Mouse (Mus musculus): ENCODE measurements around the gene Sh3bp5l. TPM values are rescaled to one million over a fixed set of nuclear protein-coding genes. Genes with fewer than 3 reads are reported as not detected.
A peak's percentile ranks its signal among the peaks of the same experiment; 100 is the strongest.

The Sh3bp5l gene
- polyA plus RNA-seq, 1 experiment from 2014 or later: 13.2 TPM

- H3K27ac ChIP-seq (ENCODE audit: low read depth, low read length): peak within 1 kb of the TSS; percentile 79
- H3K4me1 ChIP-seq (replicated peaks; ENCODE audit: control insufficient read depth, insufficient read depth, low read length): peaks cover 14% of the 10 kb centered on the region
- peak within 1 kb of the TSS; percentile 41 for H3K4me3 ChIP-seq (ENCODE audit: low read depth, low read length)
- H3K36me3 ChIP-seq (ENCODE audit: control insufficient read depth, insufficient read depth): peaks cover 10% of the 10 kb centered on the region; the same call in 1 of the 2 replicates
- TF ChIP-seq CTCF (IDR thresholded peaks at IDR 0.05; ENCODE audit: low read depth): no peak
- under 1% methylated on average over 34 of the region's 34 CpGs for WGBS
- H3K27me3 ChIP-seq (replicated peaks; ENCODE audit: control insufficient read depth, insufficient read depth, low read length): no peaks in the 10 kb centered on the region
- H3K4me2 ChIP-seq (replicated peaks; ENCODE audit: low read depth): peak within 1 kb of the TSS; percentile 82
- ATAC-seq: peak; percentile 46
- H3K9ac ChIP-seq (ENCODE audit: low read depth, low read length): peak within 1 kb of the TSS; percentile 46
- H3K9me3 ChIP-seq (ENCODE audit: control insufficient read depth): no peaks in the 10 kb centered on the region
Observed at GRCm38 (mm10) chr11:58306860-58307308, 23.6 kb upstream of the Sh3bp5l start, which contains the start of gene Zfp692. TSS of gene Zfp692 (plus strand) at chr11:58307069.

DNA sequence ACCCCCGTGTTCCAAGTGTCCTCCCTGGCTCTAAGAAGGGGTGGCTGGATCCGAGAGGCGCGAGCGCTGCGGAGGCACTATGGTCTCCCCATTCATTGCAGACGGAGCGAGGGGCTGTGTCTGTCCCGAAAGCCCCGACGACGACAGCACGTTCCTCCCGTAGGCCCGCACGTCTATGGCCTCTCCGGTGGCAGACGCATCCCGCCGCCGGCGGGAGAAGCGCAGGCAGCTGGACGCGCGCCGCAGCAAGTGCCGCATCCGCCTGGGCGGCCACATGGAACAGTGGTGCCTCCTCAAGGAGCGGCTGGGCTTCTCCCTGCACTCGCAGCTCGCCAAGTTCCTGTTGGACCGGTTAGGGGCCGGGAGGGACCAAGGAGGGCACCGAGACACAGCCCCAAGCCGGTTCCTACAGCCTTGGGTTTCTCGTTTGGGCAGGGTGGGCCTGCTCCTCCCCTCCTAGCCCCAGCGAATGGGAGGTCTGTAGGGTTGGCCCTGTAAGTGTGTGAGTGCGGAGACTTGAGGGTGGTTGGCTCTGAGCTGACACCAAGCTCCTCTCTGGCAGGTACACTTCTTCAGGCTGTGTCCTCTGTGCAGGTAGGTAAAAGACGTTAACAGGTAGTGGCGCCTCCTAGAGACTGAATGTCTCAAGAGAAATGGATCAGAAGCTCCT lies 23.0 kb upstream of the Sh3bp5l start:
- peak overlapping the region; percentile 46 for H3K9ac ChIP-seq (ENCODE audit: low read depth, low read length)
- TF ChIP-seq CTCF (IDR thresholded peaks at IDR 0.05; ENCODE audit: low read depth): peak; percentile 59
- H3K4me2 ChIP-seq (replicated peaks; ENCODE audit: low read depth): peak overlapping the region; percentile 82
- H3K4me1 ChIP-seq (replicated peaks; ENCODE audit: control insufficient read depth, insufficient read depth, low read length): peaks cover 14% of the 10 kb centered on the region
- H3K27ac ChIP-seq (ENCODE audit: low read depth, low read length): peak overlapping the region; percentile 79
- peak overlapping the region; percentile 41 for H3K4me3 ChIP-seq (ENCODE audit: low read depth, low read length)
- no peaks in the 10 kb centered on the region for H3K9me3 ChIP-seq (ENCODE audit: control insufficient read depth)
- no peaks in the 10 kb centered on the region for H3K27me3 ChIP-seq (replicated peaks; ENCODE audit: control insufficient read depth, insufficient read depth, low read length)
- peak; percentile 79 for ATAC-seq
- under 1% methylated on average over 42 of the region's 42 CpGs for WGBS
- H3K36me3 ChIP-seq (ENCODE audit: control insufficient read depth, insufficient read depth): peaks cover 10% of the 10 kb centered on the region; the same call in 1 of the 2 replicates

DNA sequence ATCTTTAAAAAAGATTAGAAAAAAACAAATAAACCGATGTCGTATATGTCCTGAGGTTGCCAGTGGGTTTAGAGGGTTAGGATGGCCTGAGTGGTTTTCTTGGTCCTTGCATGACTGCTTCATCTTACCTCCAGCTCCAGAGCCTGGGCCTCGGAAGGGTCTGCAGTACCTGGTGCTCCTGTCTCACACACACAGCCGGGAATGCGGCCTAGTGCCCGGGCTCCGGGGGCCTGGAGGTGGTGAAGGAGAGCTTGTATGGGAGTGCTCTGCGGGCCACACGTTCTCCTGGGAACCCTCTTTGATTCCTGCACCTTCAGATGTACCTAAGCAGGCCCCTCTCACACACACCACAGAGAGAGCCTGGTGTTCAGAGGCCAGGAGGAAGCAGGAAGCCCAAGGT lies 21.9 kb upstream of the Sh3bp5l start:
- no peak for ATAC-seq
- no peak overlapping the region for H3K27ac ChIP-seq (ENCODE audit: low read depth, low read length)
- WGBS: 90% methylated on average over 9 of the region's 9 CpGs
- no peak overlapping the region for H3K4me2 ChIP-seq (replicated peaks; ENCODE audit: low read depth)
- H3K27me3 ChIP-seq (replicated peaks; ENCODE audit: control insufficient read depth, insufficient read depth, low read length): no peaks in the 10 kb centered on the region
- no peak overlapping the region for H3K4me3 ChIP-seq (ENCODE audit: low read depth, low read length)
- H3K36me3 ChIP-seq (ENCODE audit: control insufficient read depth, insufficient read depth): peaks cover 10% of the 10 kb centered on the region
- H3K4me1 ChIP-seq (replicated peaks; ENCODE audit: control insufficient read depth, insufficient read depth, low read length): peaks cover 12% of the 10 kb centered on the region
- no peak for TF ChIP-seq CTCF (IDR thresholded peaks at IDR 0.05; ENCODE audit: low read depth)
- no peaks in the 10 kb centered on the region for H3K9me3 ChIP-seq (ENCODE audit: control insufficient read depth)
- H3K9ac ChIP-seq (ENCODE audit: low read depth, low read length): no peak overlapping the region

- Histone ChIP-seq H3K9ac (ENCODE audit: low read depth, low read length) (no peak overlapping the region), H3K4me1 (replicated peaks; ENCODE audit: control insufficient read depth, insufficient read depth, low read length) (no peaks in the 10 kb centered on the region), H3K36me3 (ENCODE audit: control insufficient read depth, insufficient read depth) (peaks cover 46% of the 10 kb centered on the region), H3K4me2 (replicated peaks; ENCODE audit: low read depth) (no peak overlapping the region), H3K27ac (ENCODE audit: low read depth, low read length) (no peak overlapping the region), H3K9me3 (ENCODE audit: control insufficient read depth) (no peaks in the 10 kb centered on the region), H3K4me3 (ENCODE audit: low read depth, low read length) (no peak overlapping the region), H3K27me3 (replicated peaks; ENCODE audit: control insufficient read depth, insufficient read depth, low read length) (no peaks in the 10 kb centered on the region)
- WGBS: 81% methylated on average over 6 of the region's 6 CpGs
- TF ChIP-seq CTCF (IDR thresholded peaks at IDR 0.05; ENCODE audit: low read depth): no peak
- no peak for ATAC-seq
Observed at GRCm38 (mm10) chr11:58314069-58314468, 16.5 kb upstream of the Sh3bp5l start.

DNA sequence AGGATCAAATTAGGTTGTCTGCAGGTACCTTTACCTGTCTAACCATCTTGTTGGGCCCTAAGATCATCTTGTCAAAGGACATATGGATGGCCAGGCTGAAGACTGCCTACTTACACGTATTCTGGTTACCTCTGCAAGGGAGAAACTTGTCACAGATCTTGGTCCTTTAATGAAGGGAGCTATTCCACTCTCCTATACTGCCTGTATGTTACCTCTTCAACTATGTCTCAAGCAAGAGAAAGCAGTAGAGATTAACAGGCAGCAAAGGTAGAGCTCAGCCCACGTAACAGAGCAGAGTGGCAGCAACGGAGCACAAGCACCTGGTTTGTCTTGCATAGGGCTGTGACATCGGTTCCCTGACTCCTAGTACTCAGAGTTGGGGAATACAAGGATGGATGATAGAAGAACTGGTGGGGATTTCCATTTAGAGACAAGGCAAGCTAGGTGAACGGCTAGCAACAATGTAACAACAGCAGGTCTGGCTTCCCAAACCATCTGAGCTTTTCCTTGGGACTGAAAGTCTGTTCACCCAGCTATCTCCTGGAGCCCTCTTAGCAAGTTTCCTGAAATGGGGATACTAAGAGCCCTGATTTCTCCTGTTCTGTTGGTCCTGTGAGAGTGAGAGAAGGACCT lies 14.9 kb upstream of the Sh3bp5l start:
- no peak for TF ChIP-seq CTCF (IDR thresholded peaks at IDR 0.05; ENCODE audit: low read depth)
- Histone ChIP-seq H3K4me1 (replicated peaks; ENCODE audit: control insufficient read depth, insufficient read depth, low read length) (no peaks in the 10 kb centered on the region), H3K27ac (ENCODE audit: low read depth, low read length) (no peak overlapping the region), H3K36me3 (ENCODE audit: control insufficient read depth, insufficient read depth) (peaks cover 44% of the 10 kb centered on the region), H3K9ac (ENCODE audit: low read depth, low read length) (no peak overlapping the region), H3K4me3 (ENCODE audit: low read depth, low read length) (no peak overlapping the region), H3K27me3 (replicated peaks; ENCODE audit: control insufficient read depth, insufficient read depth, low read length) (no peaks in the 10 kb centered on the region), H3K9me3 (ENCODE audit: control insufficient read depth) (no peaks in the 10 kb centered on the region), H3K4me2 (replicated peaks; ENCODE audit: low read depth) (no peak overlapping the region)
- no peak for ATAC-seq
- 93% methylated on average over 5 of the region's 5 CpGs for WGBS

- no peak for ATAC-seq
- Histone ChIP-seq H3K27ac (ENCODE audit: low read depth, low read length) (no peak overlapping the region), H3K4me1 (replicated peaks; ENCODE audit: control insufficient read depth, insufficient read depth, low read length) (no peaks in the 10 kb centered on the region), H3K36me3 (ENCODE audit: control insufficient read depth, insufficient read depth) (peaks cover 44% of the 10 kb centered on the region), H3K27me3 (replicated peaks; ENCODE audit: control insufficient read depth, insufficient read depth, low read length) (no peaks in the 10 kb centered on the region), H3K9ac (ENCODE audit: low read depth, low read length) (no peak overlapping the region), H3K4me3 (ENCODE audit: low read depth, low read length) (no peak overlapping the region), H3K4me2 (replicated peaks; ENCODE audit: low read depth) (no peak overlapping the region), H3K9me3 (ENCODE audit: control insufficient read depth) (no peaks in the 10 kb centered on the region)
- TF ChIP-seq CTCF (IDR thresholded peaks at IDR 0.05; ENCODE audit: low read depth): no peak
- WGBS: 83% methylated on average over 17 of the region's 17 CpGs
Observed at GRCm38 (mm10) chr11:58316344-58316743, 14.2 kb upstream of the Sh3bp5l start.
